Mouse (Mus musculus) left cerebral cortex, adult 2 months (tissue): ENCODE results near the gene Tmem211. TPM values are rescaled to one million over a fixed set of nuclear protein-coding genes. Genes with fewer than 3 reads are reported as not detected.
A peak's percentile ranks its signal among the peaks of the same experiment; 100 is the strongest.

ENCODE experiments used
- DNase-seq, 2 experiments: peaks; one replicate each; pipeline ENCODE4 v3.0.0; 2021 to 2022; ENCODE audit warnings: low spot score in 2 of 2, mixed read lengths in 1 of 2; ENCODE audit errors: extremely low spot score in 1 of 2
- H3K27ac ChIP-seq: fragments of 200-600 bp; 2 replicates; pipeline ENCODE4 v1.8.1; 2022
- H3K4me3 ChIP-seq: fragments of 200-600 bp; 2 replicates; pipeline ENCODE4 v1.8.1; 2022
- CTCF ChIP-seq: fragments of 200-600 bp; IDR thresholded peaks from 2 replicates; pipeline ENCODE4 v1.8.1; 2022; ENCODE audit warnings: antibody characterized with exemption, mild to moderate bottlenecking, moderate library complexity
- intact Hi-C: fragments of 180-260 bp; cut with DNase I; formaldehyde crosslinking; loops from one replicate; pipeline ENCODE4 v1.15.1; 2025
- long read RNA-seq, 2 experiments: library from polyadenylated mRNA; stranded (forward); transcript quantifications; one replicate each; pipeline ENCODE4 v2.0.0; 2021; ENCODE audit warnings: borderline mapping rate in 2 of 2
- total RNA-seq, 2 experiments: library from RNA; stranded (reverse); gene quantifications; 2 replicates each; pipeline ENCODE4 v1.2.3; 2021

Gene Tmem211
- total RNA-seq, result not detected
- long read RNA-seq, experiment 1, result 0 reads
- long read RNA-seq, experiment 2, result 0 reads

DNA sequence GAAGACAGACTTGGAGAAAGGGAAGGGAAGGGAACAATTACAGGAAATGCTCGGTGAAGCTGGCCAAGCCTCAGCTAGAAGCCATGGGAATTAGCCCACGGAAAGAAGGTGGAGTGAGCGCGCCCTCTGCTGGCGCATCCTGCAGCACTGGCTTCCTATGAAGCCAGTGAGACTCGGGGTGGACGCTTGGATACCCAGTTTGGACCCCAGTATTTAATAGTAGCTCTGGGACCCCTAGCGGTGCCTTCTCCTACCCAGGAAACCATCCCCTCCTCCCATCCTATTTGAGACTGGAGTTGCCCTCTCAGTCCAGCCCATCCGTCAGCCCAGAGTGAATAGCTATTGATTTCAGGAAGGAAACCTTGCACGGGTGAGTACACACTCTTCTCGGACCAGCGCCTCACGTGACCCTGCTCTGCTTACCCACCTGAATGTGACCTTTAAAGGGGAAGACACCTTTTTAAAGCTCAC is at the start of gene Tmem211:
Gene Tmem211 (plus strand): TSS at position 278 of the 471 bp plus-strand sequence.
- TF ChIP-seq CTCF, result peak; percentile 92
- intact Hi-C loops, result loop anchor here (1.0 kb wide), 2 partner anchors 46 to 127 kb away; no protein-coding TSS in a partner anchor
- Histone ChIP-seq H3K27ac (no peak within 1 kb of the TSS), H3K4me3 (no peak within 1 kb of the TSS)
- DNase-seq, result peak; percentile 81 to 87

DNA sequence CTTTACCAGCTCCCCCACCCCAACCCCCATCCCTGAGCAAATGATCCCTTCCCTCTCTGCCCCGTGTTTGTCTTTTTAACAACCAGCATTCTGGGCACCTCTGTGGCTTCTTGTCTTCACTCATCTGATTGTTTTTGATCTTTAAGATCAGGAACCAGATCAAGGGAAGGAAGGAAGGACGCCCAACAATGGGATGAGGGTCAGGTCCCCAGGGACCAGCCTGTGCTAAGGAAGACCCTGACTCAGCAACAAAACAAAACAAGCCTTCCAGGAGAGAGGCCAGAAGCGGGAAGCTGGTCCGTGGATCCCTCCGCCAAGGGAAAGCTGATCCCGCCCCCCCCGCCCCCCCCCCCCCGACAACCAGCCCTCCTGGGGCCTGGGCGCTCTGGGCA is 47.3 kb upstream of the Tmem211 start:
- H3K4me3 ChIP-seq, result no peak overlapping the region
- no peak overlapping the region for H3K27ac ChIP-seq

DNA sequence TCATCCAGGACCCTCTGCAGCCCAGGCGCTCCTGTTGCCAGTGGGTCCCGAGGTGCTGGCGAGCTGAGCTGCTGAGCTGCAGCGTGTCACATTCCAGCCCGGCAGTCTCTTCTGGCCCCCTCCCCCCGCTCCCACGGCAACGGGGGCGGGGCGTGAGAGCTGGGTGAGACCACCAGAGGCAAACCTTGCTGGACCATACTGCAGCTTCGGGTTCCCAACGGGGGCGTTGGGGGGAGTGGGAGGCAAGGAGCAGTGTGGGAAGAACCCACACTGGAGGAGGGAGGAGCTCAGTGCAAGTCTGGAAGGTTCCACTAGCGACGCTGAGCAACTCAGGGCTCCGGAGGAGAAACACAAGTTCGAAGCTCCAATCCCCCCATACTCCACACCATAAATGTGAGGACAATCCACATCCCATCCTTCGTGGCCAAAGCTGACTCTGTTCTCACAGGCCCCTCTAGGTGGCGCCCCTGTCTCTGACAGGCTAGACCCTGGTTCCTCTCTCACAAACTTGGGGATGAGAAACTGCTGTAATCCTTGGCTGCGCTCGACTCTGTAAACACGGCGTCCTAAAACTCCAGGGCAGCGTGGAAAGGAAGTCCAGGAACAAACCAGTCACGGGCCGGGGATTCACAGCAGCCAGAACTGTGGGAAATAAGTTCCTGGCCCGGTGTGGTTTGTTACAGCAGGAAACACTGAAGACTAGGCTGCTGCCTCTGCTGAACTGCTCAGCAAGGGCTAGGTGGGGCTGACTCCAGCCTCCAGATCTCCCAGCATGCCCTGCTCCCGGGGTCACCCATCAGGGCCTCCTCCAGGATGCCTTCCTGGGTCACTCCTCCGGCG is 46.6 kb upstream of the Tmem211 start:
- peak; percentile 96 for TF ChIP-seq CTCF
- Histone ChIP-seq H3K4me3 (peak overlapping the region; percentile 34; the same call in 1 of the 2 replicates), H3K27ac (peak overlapping the region; percentile 67)
- DNase-seq, result peak; percentile 82 to 86
- intact Hi-C loops, result loop anchor here (1.0 kb wide), 2 partner anchors 41 to 46 kb away; partner anchors contain the start of genes 2900026A02Rik and Tmem211

More for the DNA sequence above, 47.3 kb upstream of the Tmem211 start:
- no peak for DNase-seq
- intact Hi-C loops, result no loop called here
- TF ChIP-seq CTCF, result no peak

DNA sequence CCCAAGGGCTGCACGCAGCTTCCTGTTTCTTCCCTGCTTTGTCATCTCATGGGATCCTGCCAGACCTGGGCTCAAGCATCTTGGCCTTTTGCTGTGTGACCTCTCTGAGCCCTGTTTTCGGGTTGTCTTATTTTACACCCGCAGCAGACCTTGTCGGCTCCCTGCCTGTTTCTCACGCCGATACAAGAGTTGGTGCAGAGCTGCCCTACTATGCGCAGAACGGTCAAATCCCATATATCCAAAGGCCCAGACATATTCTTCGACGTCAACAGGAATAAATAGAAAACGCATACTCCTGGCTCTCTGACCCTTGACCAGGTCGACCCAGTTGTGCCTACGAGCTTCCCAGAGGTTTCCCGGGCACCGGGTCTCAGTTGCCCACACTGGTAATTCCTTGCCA is 46.0 kb upstream of the Tmem211 start:
- H3K27ac ChIP-seq, result peak overlapping the region; percentile 67
- TF ChIP-seq CTCF, result no peak
- intact Hi-C loops, result loop anchor here (1.0 kb wide), 2 partner anchors 41 to 46 kb away; partner anchors contain the start of genes 2900026A02Rik and Tmem211

DNA sequence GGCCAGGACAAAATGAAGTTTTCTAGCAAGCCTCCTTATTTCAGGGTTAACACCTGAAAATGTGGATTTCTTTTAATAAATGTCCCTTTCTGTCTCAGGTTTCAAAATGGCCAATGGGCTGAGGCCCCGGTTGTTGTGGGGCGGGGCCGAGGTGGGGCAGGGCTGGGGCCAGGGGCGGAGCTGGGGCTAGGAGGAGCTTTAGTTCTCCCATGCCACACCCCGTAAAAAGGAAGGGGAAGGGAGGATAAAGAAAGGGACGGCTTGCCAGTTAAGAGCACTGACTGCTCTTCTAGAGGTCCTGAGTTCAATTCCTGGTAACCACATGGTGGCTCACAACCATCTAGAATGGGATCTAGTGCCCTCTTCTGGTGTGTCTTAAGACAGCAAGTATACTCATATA is 45.3 kb upstream of the Tmem211 start:
- intact Hi-C loops, result no loop called here
- Histone ChIP-seq H3K27ac (no peak overlapping the region), H3K4me3 (no peak overlapping the region)
- TF ChIP-seq CTCF, result peak; percentile 20; the same call in 1 of the 2 replicates
- no peak for DNase-seq

More for the DNA sequence above, 46.0 kb upstream of the Tmem211 start:
- no peak overlapping the region for H3K4me3 ChIP-seq
- no peak for DNase-seq

DNA sequence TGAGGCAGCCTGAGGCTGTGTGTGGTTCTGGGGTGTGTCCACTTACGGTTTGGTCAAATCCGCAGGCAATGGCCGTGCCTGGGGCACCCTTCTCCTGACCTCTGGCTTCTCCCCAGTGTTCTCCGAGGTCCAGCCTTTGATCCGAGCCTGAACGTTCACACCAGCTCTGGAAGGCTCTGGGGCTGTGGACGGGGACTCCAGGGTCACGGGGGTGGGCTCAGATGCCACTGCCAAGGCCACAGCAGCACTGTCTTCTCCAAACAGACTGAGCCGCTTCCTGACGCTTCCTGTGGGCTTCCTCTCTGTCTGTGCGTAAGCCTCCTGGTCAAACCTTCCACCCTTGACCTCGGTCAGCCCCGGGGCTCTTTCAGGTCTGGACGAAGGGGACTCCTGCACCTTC is 36.2 kb upstream of the Tmem211 start:
- H3K27ac ChIP-seq, result no peak overlapping the region
- DNase-seq, result no peak
- intact Hi-C loops, result no loop called here
- no peak overlapping the region for H3K4me3 ChIP-seq
- TF ChIP-seq CTCF, result no peak

DNA sequence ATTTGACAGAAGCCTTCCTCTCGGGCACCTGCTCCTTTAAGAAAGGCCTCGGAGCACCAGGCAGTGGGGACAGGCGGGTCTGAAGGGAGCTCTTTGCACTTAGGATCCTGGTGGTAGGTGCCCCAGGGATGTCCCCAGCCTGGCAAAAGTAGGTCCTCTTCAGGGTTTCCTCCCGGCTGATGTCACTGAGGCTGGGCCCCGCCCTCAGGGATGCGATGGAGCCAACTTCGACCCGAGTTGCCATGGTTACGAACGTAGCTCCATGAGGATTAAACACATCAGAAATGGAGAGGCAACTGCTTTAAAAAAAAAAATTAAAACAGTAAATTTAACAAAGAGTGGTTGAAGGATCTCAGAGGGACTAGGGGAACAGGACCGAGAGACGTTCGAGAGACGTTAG is 34.8 kb upstream of the Tmem211 start:
- intact Hi-C loops, result no loop called here
- no peak for TF ChIP-seq CTCF
- H3K27ac ChIP-seq, result no peak overlapping the region; the same call in 1 of the 2 replicates
- DNase-seq, result no peak
- peak overlapping the region; percentile 47 for H3K4me3 ChIP-seq

DNA sequence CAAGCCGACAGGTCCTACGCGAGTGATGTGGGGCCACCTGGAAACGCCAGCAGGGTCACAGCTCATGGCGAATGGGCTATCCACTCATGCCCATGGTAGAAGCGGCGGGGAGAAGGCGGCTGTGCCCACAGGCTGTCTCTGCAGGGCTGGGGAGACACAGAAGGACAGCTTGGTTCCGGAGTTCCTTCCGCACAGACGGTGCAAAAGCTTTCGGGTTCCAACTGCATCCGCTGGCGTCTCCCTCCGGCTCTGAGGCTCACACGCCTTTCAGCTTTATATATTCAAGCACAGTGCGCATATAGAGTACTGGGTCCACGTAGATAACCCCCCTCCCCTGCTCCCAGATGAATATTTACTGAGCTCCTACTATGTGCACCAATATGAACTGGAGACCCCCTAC is 32.9 kb upstream of the Tmem211 start:
- Histone ChIP-seq H3K27ac (peak overlapping the region; percentile 83), H3K4me3 (peak overlapping the region; percentile 47)
- peak in 1 of 2 experiments; percentile 46 for DNase-seq
- TF ChIP-seq CTCF, result no peak
- intact Hi-C loops, result no loop called here

DNA sequence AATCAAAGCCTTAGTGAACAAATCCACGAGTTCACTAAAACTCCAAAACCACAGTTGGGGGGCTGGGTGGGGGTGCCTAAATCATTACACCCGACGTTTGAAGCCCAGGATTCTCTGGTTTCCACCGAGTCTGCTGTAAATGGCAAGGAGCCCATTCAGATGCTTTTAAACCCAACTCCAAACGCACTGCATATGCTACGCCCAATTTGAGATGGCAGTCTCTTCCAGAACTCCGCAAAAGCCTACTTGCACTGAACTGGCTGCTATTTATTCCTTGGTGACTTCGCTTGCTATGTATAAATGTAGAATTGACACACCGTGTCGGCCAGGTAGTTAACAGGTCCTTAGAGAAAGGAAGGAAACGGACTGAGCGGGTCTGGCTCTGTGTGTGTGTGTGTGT is 31.3 kb upstream of the Tmem211 start:
- H3K4me3 ChIP-seq, result no peak overlapping the region
- no peak for TF ChIP-seq CTCF
- no peak for DNase-seq
- intact Hi-C loops, result no loop called here
- H3K27ac ChIP-seq, result peak overlapping the region; percentile 75; the same call in 1 of the 2 replicates

DNA sequence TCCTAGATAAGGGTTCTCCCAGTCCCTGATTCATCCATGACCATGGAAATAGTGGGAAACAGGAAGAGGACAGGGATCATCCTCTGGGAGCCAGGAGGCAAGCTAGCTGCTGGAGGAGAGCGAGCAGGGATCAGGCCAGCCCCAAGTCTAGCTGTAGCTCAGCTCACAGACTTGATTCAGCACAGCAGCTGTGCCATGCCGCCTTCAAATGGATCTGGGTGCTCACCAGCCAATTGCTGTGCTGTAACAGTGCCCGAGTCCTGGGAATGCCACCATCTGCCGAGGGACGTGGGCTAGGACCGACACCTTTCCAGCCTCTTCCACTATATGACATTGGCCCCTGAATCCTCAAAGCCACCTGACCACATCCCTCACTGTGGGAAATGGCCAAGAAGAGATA is 30.8 kb upstream of the Tmem211 start:
- intact Hi-C loops, result no loop called here
- Histone ChIP-seq H3K27ac (peak overlapping the region; percentile 75), H3K4me3 (no peak overlapping the region)
- peak in 1 of 2 experiments; percentile 43 for DNase-seq
- TF ChIP-seq CTCF, result no peak

DNA sequence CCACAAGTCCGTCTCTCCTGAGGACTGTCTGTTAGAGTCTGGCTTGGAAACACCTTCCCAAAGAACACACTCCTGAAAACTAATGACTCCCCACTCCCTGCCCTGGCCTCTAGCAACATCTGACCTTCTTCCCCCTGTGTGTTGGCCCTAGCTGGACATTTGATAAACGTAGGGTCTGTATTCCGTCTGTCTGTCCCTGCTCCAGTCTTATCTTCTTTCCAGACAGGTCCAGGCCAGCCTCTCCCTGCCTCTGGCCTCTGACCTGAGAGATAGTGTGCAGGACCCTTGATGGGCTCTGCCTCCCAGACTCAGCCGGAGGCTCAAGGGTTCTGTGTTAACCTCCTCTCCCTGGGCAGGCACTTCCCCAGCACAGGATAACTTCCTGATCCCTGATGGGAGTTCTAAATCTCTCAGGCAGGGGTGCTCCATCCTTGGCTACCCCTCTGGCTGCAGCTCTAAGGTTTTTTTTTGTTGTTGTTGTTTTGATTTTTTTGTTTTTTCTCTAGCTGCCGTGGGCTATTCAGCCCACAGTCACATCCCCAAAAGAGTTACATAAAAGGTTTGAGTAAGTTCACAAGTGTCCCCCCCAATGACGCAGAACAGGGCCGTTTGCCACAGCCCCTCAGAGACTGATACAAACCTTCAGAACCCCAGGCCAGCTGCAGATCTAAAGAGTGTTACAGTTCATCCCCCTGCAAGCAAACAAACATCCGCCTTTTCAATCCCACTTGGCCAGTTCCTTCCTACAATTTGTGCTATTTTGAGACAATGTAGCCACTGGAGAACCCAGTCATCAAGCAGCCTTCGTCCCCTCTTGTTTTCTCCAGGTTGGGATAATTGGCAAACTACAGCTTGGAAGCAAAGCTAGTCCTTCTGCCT is 29.6 kb upstream of the Tmem211 start:
- Histone ChIP-seq H3K27ac (peak overlapping the region; percentile 75), H3K4me3 (no peak overlapping the region)
- DNase-seq, result no peak
- no peak for TF ChIP-seq CTCF
- intact Hi-C loops, result no loop called here
